Mouse (Mus musculus) E14TG2a.4 (cell line): Measurements from ENCODE around the gene Aqp2.

Source experiments
- CTCF ChIP-seq: conservative IDR thresholded peaks from 2 replicates; pipeline ENCODE4 v1.5.1; 2014; ENCODE audit warnings: low read length
- NANOG ChIP-seq: IDR thresholded peaks from 2 replicates; pipeline ENCODE4 v1.6.1; 2014; ENCODE audit warnings: borderline replicate concordance, low read length, mixed read lengths

DNA sequence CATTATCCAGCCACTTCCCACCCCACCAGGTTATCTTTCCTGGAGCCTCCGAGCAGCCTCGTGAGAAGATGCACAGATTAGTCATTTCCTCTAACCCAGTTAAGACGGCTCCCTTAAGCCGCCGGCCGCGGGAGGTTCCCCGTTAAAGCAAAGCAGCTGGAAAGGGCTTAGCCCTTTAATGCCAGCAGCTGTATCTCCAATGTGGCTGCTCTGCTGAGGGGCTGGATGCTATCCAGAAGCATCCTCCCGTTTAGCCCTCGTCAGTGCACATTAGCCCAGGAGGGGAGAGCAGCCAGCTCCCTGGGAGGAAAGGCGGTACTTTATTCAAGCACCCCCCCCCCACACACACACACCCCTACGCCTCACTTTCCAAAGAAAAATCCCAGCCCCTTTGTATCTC, 35.9 kb downstream of the Aqp2 start:
- no peak for TF ChIP-seq CTCF
- no peak for TF ChIP-seq NANOG
